Mouse (Mus musculus) G1E (cell line): ENCODE data around the gene Cdc20b.

Source experiments
- CTCF ChIP-seq: IDR thresholded peaks from 2 replicates; pipeline ENCODE4 v1.5.1; 2012; ENCODE audit warnings: low read depth, low read length, inconsistent platforms, mixed read lengths
- GATA1 ChIP-seq: IDR thresholded peaks from 2 replicates; pipeline ENCODE4 v1.6.1; 2012; ENCODE audit warnings: borderline replicate concordance, low read length, inconsistent platforms, mixed read lengths
- GATA2 ChIP-seq: IDR thresholded peaks from 2 replicates; pipeline ENCODE4 v1.6.1; 2012; ENCODE audit warnings: low read depth, low read length, inconsistent platforms, borderline replicate concordance
- TAL1 ChIP-seq: conservative IDR thresholded peaks from 2 replicates; pipeline ENCODE4 v1.6.1; 2012; ENCODE audit warnings: low read depth, low read length, inconsistent platforms, mixed read lengths

GRCm38 (mm10) chr13:113034950-113035421 lies at the start of gene Cdc20b:
- TF ChIP-seq CTCF (no peak), GATA2 (no peak), GATA1 (no peak), TAL1 (no peak)
